Comparison of ENCODE assay signal across 8 mouse cellular contexts in genomic region chr2:26352291-26352910, GRCm38 (mm10). TPM values are rescaled to one million over a fixed set of nuclear protein-coding genes. Genes with fewer than 3 reads are reported as not detected.
DNase-seq lines count a peak whose midpoint lies in the region; ATAC-seq and TF ChIP-seq lines count a peak whose summit lies in the region.

No protein-coding gene starts in this region.

- no peak for TF ChIP-seq CTCF in liver, adult 2 months (IDR thresholded peaks at IDR 0.05; ENCODE audit: low read depth, low read length)

- DNase-seq in liver, adult 2 months (ENCODE audit: extremely low read depth, low read depth, low spot score): no peak
- no peak for DNase-seq in liver
- DNase-seq in adrenal gland, postnatal 25 days: peak; percentile 41
- no peak for DNase-seq in hindbrain, embryonic 11.5 days (ENCODE audit: low spot score)
- DNase-seq in thymus, postnatal 25 days: peak; percentile 80
- DNase-seq in adipocyte (ENCODE audit: low spot score): no peak

- H3K27ac ChIP-seq in liver, adult 2 months (replicated peaks; ENCODE audit: insufficient read depth, low read depth, low read length): no peak overlapping the region
- no peak overlapping the region for H3K27ac ChIP-seq in hindbrain, embryonic 11.5 days (ENCODE audit: low read depth, low read length)

- H3K79me2 ChIP-seq in liver, adult 2 months (ENCODE audit: control insufficient read depth, insufficient read depth, low read length): peaks cover 4% of the 10 kb centered on the region; the same call in 1 of the 2 replicates

- TF ChIP-seq POLR2A in liver, adult 2 months (IDR thresholded peaks at IDR 0.05; ENCODE audit: extremely low read depth, insufficient read depth, low read length): no peak

- peak overlapping the region; percentile 84 for H3K9ac ChIP-seq in liver, adult 2 months (ENCODE audit: low read depth, low read length)
- peak overlapping the region; percentile 96 for H3K9ac ChIP-seq in hindbrain, embryonic 11.5 days (ENCODE audit: low read depth, low read length)

- no peaks in the 10 kb centered on the region for H3K9me3 ChIP-seq in hindbrain, embryonic 11.5 days (ENCODE audit: control insufficient read depth, low read length)

- H3K36me3 ChIP-seq in liver, adult 2 months (ENCODE audit: control insufficient read depth, insufficient read depth, low read length): no peaks in the 10 kb centered on the region
- H3K36me3 ChIP-seq in hindbrain, embryonic 11.5 days (ENCODE audit: control insufficient read depth, insufficient read depth, low read length): 0 out of 2 replicates have a peak, but pooled peaks cover 2% of the 10 kb centered on the region

- H3K4me3 ChIP-seq in liver, adult 2 months (ENCODE audit: insufficient read depth, low read depth, low read length): peak overlapping the region; percentile 63
- H3K4me3 ChIP-seq in hindbrain, embryonic 11.5 days (ENCODE audit: low read depth, low read length): peak overlapping the region; percentile 73

- ATAC-seq in common myeloid progenitor, adult 5-6 weeks (replicated peaks; ENCODE audit: low read depth, poor library complexity, severe bottlenecking): peak; percentile 24; the same call in 1 of the 2 replicates
- ATAC-seq in hindbrain, embryonic 11.5 days (ENCODE audit: low FRiP score): peak; percentile 31; the same call in 1 of the 2 replicates
- ATAC-seq in megakaryocyte-erythroid progenitor cell, adult 5-6 weeks (replicated peaks; ENCODE audit: low FRiP score, low TSS enrichment, poor library complexity, severe bottlenecking): 0 out of 2 replicates have a peak, but pooled peaks have one; percentile 6

- WGBS in liver, adult 2 months: 5% methylated on average over 36 of the region's 36 CpGs
- WGBS in hindbrain, embryonic 11.5 days: 2% methylated on average over 36 of the region's 36 CpGs

- H3K4me2 ChIP-seq in hindbrain, embryonic 11.5 days (replicated peaks; ENCODE audit: low read depth, low read length): peak overlapping the region; percentile 94

- peaks cover 12% of the 10 kb centered on the region for H3K4me1 ChIP-seq in liver, adult 2 months (ENCODE audit: control insufficient read depth, insufficient read depth, low read length)
- H3K4me1 ChIP-seq in hindbrain, embryonic 11.5 days (replicated peaks; ENCODE audit: control insufficient read depth, insufficient read depth, low read length): peaks cover 10% of the 10 kb centered on the region

- H3K27me3 ChIP-seq in liver, adult 2 months (ENCODE audit: control insufficient read depth, insufficient read depth, low read length): no peaks in the 10 kb centered on the region
- H3K27me3 ChIP-seq in hindbrain, embryonic 11.5 days (ENCODE audit: control insufficient read depth, insufficient read depth, low read length): no peaks in the 10 kb centered on the region

RNA-seq across cellular contexts. Expression of gene Dnlz, which starts 0.5 kb away (rescaled TPM):
- total RNA-seq in liver, adult 2 months (2014; rRNA removed): 8.7 and 10.7 TPM in 2 replicates
- 16.4 and 22.4 TPM in 2 replicates for polyA plus RNA-seq in liver, adult 2 months (2012; rRNA removed)
- total RNA-seq in adrenal gland, postnatal 25 days (2021): 20.5 and 21.1 TPM in 2 replicates
- 7.1 and 9.1 TPM in 2 replicates for total RNA-seq in common myeloid progenitor, adult 5-6 weeks (2017)
- 27.3 and 29.6 TPM in 2 replicates for polyA plus RNA-seq in hindbrain, embryonic 11.5 days (2014; fragmentation: Nextera tagmentation; extraction: Ambion mirVana)
- total RNA-seq in megakaryocyte-erythroid progenitor cell, adult 5-6 weeks (2014; fragmentation: Nextera tagmentation): 12.7 and 20.7 TPM in 2 replicates
- total RNA-seq in megakaryocyte-erythroid progenitor cell, adult 5-6 weeks (2017): 9.4 and 15.3 TPM in 2 replicates

RNA-seq across cellular contexts. Expression of gene Card9, which starts 8.3 kb away (rescaled TPM):
- 0.81 and 0.92 TPM in 2 replicates for total RNA-seq in liver, adult 2 months (2014; rRNA removed)
- polyA plus RNA-seq in liver, adult 2 months (2012; rRNA removed): 0.40 and 0.84 TPM in 2 replicates
- total RNA-seq in adrenal gland, postnatal 25 days (2021): 0.97 TPM in 1 of 2 replicates, not detected in the other
- total RNA-seq in common myeloid progenitor, adult 5-6 weeks (2017): 41.9 and 46.4 TPM in 2 replicates
- 0.21 and 0.36 TPM in 2 replicates for polyA plus RNA-seq in hindbrain, embryonic 11.5 days (2014; fragmentation: Nextera tagmentation; extraction: Ambion mirVana)
- 0.72 and 2.9 TPM in 2 replicates for total RNA-seq in megakaryocyte-erythroid progenitor cell, adult 5-6 weeks (2014; fragmentation: Nextera tagmentation)
- total RNA-seq in megakaryocyte-erythroid progenitor cell, adult 5-6 weeks (2017): 1.7 and 3.2 TPM in 2 replicates

RNA-seq across cellular contexts. Expression of gene Snapc4, which starts 28.1 kb away (rescaled TPM):
- total RNA-seq in liver, adult 2 months (2014; rRNA removed): 6.4 and 7.5 TPM in 2 replicates
- polyA plus RNA-seq in liver, adult 2 months (2012; rRNA removed): 9.1 and 14.3 TPM in 2 replicates
- 40.9 and 42.0 TPM in 2 replicates for total RNA-seq in adrenal gland, postnatal 25 days (2021)
- 45.1 TPM in 2 replicates for total RNA-seq in common myeloid progenitor, adult 5-6 weeks (2017)
- polyA plus RNA-seq in hindbrain, embryonic 11.5 days (2014; fragmentation: Nextera tagmentation; extraction: Ambion mirVana): 22.1 and 23.6 TPM in 2 replicates
- total RNA-seq in megakaryocyte-erythroid progenitor cell, adult 5-6 weeks (2014; fragmentation: Nextera tagmentation): 64.6 and 87.4 TPM in 2 replicates
- 33.6 and 52.3 TPM in 2 replicates for total RNA-seq in megakaryocyte-erythroid progenitor cell, adult 5-6 weeks (2017)

RNA-seq across cellular contexts. Expression of gene Entr1, which starts 36.7 kb away (rescaled TPM):
- 31.5 and 32.8 TPM in 2 replicates for total RNA-seq in liver, adult 2 months (2014; rRNA removed)
- 41.0 and 45.0 TPM in 2 replicates for polyA plus RNA-seq in liver, adult 2 months (2012; rRNA removed)
- 106 and 110 TPM in 2 replicates for total RNA-seq in adrenal gland, postnatal 25 days (2021)
- total RNA-seq in common myeloid progenitor, adult 5-6 weeks (2017): 32.6 and 33.2 TPM in 2 replicates
- 133 and 140 TPM in 2 replicates for polyA plus RNA-seq in hindbrain, embryonic 11.5 days (2014; fragmentation: Nextera tagmentation; extraction: Ambion mirVana)
- total RNA-seq in megakaryocyte-erythroid progenitor cell, adult 5-6 weeks (2014; fragmentation: Nextera tagmentation): 45.3 and 72.2 TPM in 2 replicates
- 38.6 and 56.8 TPM in 2 replicates for total RNA-seq in megakaryocyte-erythroid progenitor cell, adult 5-6 weeks (2017)

RNA-seq across cellular contexts. Expression of gene Pmpca, which starts 36.7 kb away (rescaled TPM):
- 38.2 and 40.8 TPM in 2 replicates for total RNA-seq in liver, adult 2 months (2014; rRNA removed)
- polyA plus RNA-seq in liver, adult 2 months (2012; rRNA removed): 35.7 and 52.0 TPM in 2 replicates
- total RNA-seq in adrenal gland, postnatal 25 days (2021): 117 and 151 TPM in 2 replicates
- total RNA-seq in common myeloid progenitor, adult 5-6 weeks (2017): 66.4 and 72.9 TPM in 2 replicates
- 94.4 and 108 TPM in 2 replicates for polyA plus RNA-seq in hindbrain, embryonic 11.5 days (2014; fragmentation: Nextera tagmentation; extraction: Ambion mirVana)
- 75.8 and 78.0 TPM in 2 replicates for total RNA-seq in megakaryocyte-erythroid progenitor cell, adult 5-6 weeks (2014; fragmentation: Nextera tagmentation)
- total RNA-seq in megakaryocyte-erythroid progenitor cell, adult 5-6 weeks (2017): 68.3 and 90.5 TPM in 2 replicates

Comparison
In these comparisons a context has a peak if more than half of its experiments do, and no peak if none do; other contexts are left out.
1. DNase-seq: peak in adrenal gland, postnatal 25 days (single experiment) and thymus, postnatal 25 days (single experiment); none in liver, adult 2 months (single experiment), liver (single experiment), hindbrain, embryonic 11.5 days (single experiment) and adipocyte (single experiment).
2. RNA of gene Card9, which starts 8.3 kb away (total RNA-seq): 41.9 to 46.4 TPM in common myeloid progenitor, adult 5-6 weeks; 0.72 to 3.2 TPM in megakaryocyte-erythroid progenitor cell, adult 5-6 weeks, 0.97 TPM in adrenal gland, postnatal 25 days and 0.81 to 0.92 TPM in liver, adult 2 months; every median in the first group is over 10 times any median in the second.
3. Peak in every context shown above with its lines, with median percentiles within 50 percentile points of each other: ATAC-seq.